24 mouse cellular contexts compared by ENCODE assay signal in the genomic region with DNA sequence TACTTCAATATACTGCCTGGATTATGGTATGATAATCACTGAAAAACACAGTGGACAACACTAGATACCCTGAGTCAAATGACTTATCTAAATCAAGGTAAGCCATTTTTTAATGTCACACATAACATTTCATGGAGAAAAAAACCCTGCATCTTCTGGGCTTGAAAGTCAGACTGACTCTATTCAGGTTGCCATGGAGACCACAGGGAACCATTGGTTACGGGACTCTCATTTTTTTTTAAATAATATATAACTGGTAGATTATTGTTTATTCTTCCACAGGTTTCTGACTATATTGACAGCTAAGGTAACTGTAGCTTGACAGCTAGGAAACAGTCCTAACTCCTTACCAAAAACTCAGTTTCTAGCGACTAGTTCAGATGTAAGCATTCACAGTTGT. TPM values are rescaled to one million over a fixed set of nuclear protein-coding genes. Genes with fewer than 3 reads are reported as not detected.
"Had no signal": no experiment of that assay in that cellular context is flagged by ENCODE, and none has a peak within 500 bp of the region (broad histone marks: within the 10 kb centered on the region; RNA-seq: fewer than 3 reads in every experiment).

No protein-coding gene starts in this region.

- H3K27me3 ChIP-seq: liver, embryonic 15.5 days; midbrain, embryonic 12.5 days; stomach, embryonic 15.5 days had no signal

- H3K36me3 ChIP-seq: limb, embryonic 10.5 days; liver, embryonic 15.5 days; midbrain, embryonic 12.5 days; stomach, embryonic 15.5 days had no signal

- H3K4me2 ChIP-seq: liver, embryonic 11.5 days; liver, embryonic 15.5 days; midbrain, embryonic 12.5 days; stomach, embryonic 15.5 days had no signal

- H3K9me3 ChIP-seq: limb, embryonic 10.5 days; liver, embryonic 15.5 days; midbrain, embryonic 12.5 days; stomach, embryonic 15.5 days had no signal

- H3K27ac ChIP-seq: kidney, postnatal 0 days; liver, embryonic 15.5 days; midbrain, embryonic 12.5 days; stomach, embryonic 15.5 days had no signal

- H3K9ac ChIP-seq: liver, embryonic 15.5 days; midbrain, embryonic 12.5 days; stomach, embryonic 15.5 days had no signal

- DNase-seq: kidney, adult 9 months; kidney, postnatal 4 days; lung, adult 2 months; lung, postnatal 10 days; lung, postnatal 4 days; right cerebral cortex, postnatal 14 days; thymus, adult 2 months; thymus, postnatal 25 days had no signal

- H3K4me3 ChIP-seq: limb, embryonic 10.5 days; liver, embryonic 15.5 days; midbrain, embryonic 12.5 days; stomach, embryonic 15.5 days had no signal

- H3K4me1 ChIP-seq: liver, embryonic 15.5 days; stomach, embryonic 15.5 days had no signal

RNA-seq across cellular contexts. Expression of a gene that starts 6.6 kb away (rescaled TPM):
- total RNA-seq: layer of hippocampus, adult 8-10 months; layer of hippocampus, postnatal 14 days; left cerebral cortex, adult 18-20 months; left cerebral cortex, postnatal 10 days; megakaryocyte, adult 5-6 weeks had no signal
- polyA plus RNA-seq: kidney, postnatal 0 days; limb, embryonic 10.5 days; liver, embryonic 11.5 days; liver, embryonic 15.5 days; lung, adult 2 months; midbrain, embryonic 12.5 days; neural tube, embryonic 14.5 days; spleen, adult 2 months; stomach, embryonic 15.5 days; thymus, adult 2 months; urinary bladder, adult 2 months had no signal

RNA-seq across cellular contexts. Expression of a gene that starts 20.2 kb away (rescaled TPM):
- total RNA-seq: layer of hippocampus, adult 8-10 months; layer of hippocampus, postnatal 14 days; left cerebral cortex, adult 18-20 months; left cerebral cortex, postnatal 10 days; megakaryocyte, adult 5-6 weeks had no signal
- polyA plus RNA-seq: limb, embryonic 10.5 days; liver, embryonic 11.5 days; liver, embryonic 15.5 days; lung, adult 2 months; midbrain, embryonic 12.5 days; neural tube, embryonic 14.5 days; spleen, adult 2 months; stomach, embryonic 15.5 days; thymus, adult 2 months; urinary bladder, adult 2 months had no signal

RNA-seq across cellular contexts. Expression of a gene that starts 35.4 kb away (rescaled TPM):
- total RNA-seq: layer of hippocampus, adult 8-10 months; layer of hippocampus, postnatal 14 days; left cerebral cortex, adult 18-20 months; left cerebral cortex, postnatal 10 days; megakaryocyte, adult 5-6 weeks had no signal
- polyA plus RNA-seq: kidney, postnatal 0 days; limb, embryonic 10.5 days; limb, embryonic 14.5 days; liver, embryonic 11.5 days; liver, embryonic 15.5 days; lung, adult 2 months; midbrain, embryonic 12.5 days; neural tube, embryonic 14.5 days; spleen, adult 2 months; stomach, embryonic 15.5 days; testis, adult 2 months; thymus, adult 2 months; urinary bladder, adult 2 months had no signal

RNA-seq across cellular contexts. Expression of a gene that starts 51.4 kb away (rescaled TPM):
- total RNA-seq: layer of hippocampus, adult 8-10 months; layer of hippocampus, postnatal 14 days; left cerebral cortex, adult 18-20 months; left cerebral cortex, postnatal 10 days; megakaryocyte, adult 5-6 weeks had no signal
- polyA plus RNA-seq: kidney, postnatal 0 days; limb, embryonic 10.5 days; limb, embryonic 14.5 days; liver, embryonic 11.5 days; liver, embryonic 15.5 days; lung, adult 2 months; midbrain, embryonic 12.5 days; neural tube, embryonic 14.5 days; spleen, adult 2 months; stomach, embryonic 15.5 days; testis, adult 2 months; thymus, adult 2 months; urinary bladder, adult 2 months had no signal
